Mouse (Mus musculus) frontal cortex, postnatal 25 days (tissue): ENCODE data around the gene Ptbp3.
A peak's percentile ranks its signal among the peaks of the same experiment; 100 is the strongest.

Source experiments
- DNase-seq, 2 experiments: peaks; one replicate each; pipeline ENCODE4 v3.0.0; 2022; ENCODE audit warnings: low spot score in 2 of 2

The Ptbp3 gene

GRCm38 (mm10) chr4:59437990-59438854 is 110.9 kb downstream of the Ptbp3 start, which contains the start of gene Susd1:
Gene Susd1 (minus strand): TSS chr4:59438633.
- DNase-seq, result peak; percentile 41 to 51

GRCm38 (mm10) chr4:59435951-59436350 is 113.2 kb downstream of the Ptbp3 start:
- no peak for DNase-seq

GRCm38 (mm10) chr4:59434039-59434438 is 115.1 kb downstream of the Ptbp3 start:
- no peak for DNase-seq

GRCm38 (mm10) chr4:59429128-59429527 is 120.0 kb downstream of the Ptbp3 start:
- no peak for DNase-seq

GRCm38 (mm10) chr4:59426429-59426828 is 122.7 kb downstream of the Ptbp3 start:
- DNase-seq, result no peak

GRCm38 (mm10) chr4:59422808-59423207 is 126.4 kb downstream of the Ptbp3 start:
- DNase-seq, result no peak

GRCm38 (mm10) chr4:59422025-59422783 is 127.0 kb downstream of the Ptbp3 start:
- DNase-seq, result no peak
